Mouse (Mus musculus): ENCODE data around the gene Dysf.

Gene Dysf

DNA sequence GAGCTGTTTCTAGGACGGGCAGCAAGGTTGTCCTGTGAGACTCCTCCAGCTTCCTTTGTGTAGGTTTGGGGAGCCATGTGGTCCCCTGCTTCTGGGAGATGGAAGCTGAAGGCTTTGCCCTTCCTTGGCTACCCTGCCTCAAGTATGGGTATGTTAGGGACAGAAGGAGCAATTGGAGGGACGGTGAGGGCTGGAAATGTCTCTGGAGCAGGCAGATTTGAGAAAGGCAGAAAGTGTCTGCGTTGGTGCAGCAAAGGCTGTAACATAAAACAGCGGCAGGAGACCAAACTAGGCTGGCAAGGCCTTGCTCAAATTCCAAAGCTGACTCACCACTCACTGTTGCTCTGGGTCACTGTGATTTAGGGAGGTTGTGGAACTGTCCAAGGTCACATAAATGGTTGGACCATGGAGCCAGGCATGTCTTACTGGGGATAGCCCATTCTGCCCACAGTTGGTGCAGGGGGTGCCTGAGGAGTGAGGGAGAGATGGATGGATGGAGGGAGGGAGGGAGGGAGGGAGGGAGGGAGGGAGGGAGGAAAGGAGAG, 148.2 kb downstream of the Dysf start:
- DNase-seq (ENCODE audit: low read depth, low spot score), result no peak

- DNase-seq (ENCODE audit: low read depth, low spot score), result no peak
Observed at GRCm38 (mm10) chr6:84159046-84159445, 150.7 kb downstream of the Dysf start.

GRCm38 (mm10) chr6:84167612-84168011, 159.2 kb downstream of the Dysf start:
- no peak for DNase-seq (ENCODE audit: low read depth, low spot score)

- DNase-seq (ENCODE audit: low read depth, low spot score), result no peak
Observed at GRCm38 (mm10) chr6:84168571-84168970, 160.2 kb downstream of the Dysf start.

DNA sequence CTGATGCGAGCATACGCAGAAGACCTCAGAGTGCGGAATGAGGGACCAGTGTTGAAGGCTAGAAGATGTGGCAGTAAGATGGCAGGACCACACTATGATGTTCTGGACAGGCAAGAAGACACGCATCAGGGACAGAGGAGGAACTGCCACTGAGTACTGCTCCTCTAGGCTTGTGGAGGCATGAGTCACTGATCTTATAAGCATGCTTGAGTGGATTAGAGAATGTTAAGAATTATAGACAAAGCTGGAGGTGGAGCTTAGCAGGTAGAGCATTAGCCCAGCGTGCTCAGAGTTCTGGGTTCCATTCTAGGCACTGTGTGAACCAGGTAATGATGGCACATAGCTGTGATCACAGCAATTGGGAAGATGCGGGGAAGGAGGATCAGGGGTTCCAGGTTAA, 165.2 kb downstream of the Dysf start:
- no peak for DNase-seq (ENCODE audit: low read depth, low spot score)

DNA sequence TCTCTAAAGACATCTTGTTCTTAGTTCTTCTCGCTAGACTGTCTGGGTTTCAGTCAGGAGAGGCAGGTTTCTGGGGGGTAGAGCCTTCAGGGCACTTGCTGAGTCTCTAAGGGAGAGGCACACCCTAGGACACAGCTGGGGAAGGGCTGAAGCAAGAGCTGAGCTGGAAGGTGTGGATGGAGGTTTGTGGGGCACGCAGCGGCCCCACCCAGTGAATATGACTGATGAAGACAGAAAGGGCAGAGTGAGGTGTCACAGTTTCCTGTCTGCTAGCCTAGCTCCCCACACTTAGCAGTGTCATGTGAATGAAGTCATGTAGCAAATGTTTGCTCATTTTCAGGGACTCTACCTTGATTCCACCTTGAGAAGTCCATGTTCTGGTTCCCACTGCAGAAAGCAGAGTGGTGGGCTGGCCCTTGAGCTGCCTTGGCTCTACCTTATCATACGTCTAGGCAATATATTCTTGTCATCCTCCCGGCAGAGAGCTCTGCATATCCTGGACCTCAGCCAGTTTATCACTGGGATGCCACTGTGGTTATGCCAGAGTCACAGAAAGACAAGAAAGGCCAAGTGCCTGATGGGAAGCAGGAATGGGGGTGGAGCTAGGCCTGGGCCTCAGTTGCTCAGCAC, 170.5 kb downstream of the Dysf start:
- DNase-seq (ENCODE audit: low read depth, low spot score), result no peak

- DNase-seq (ENCODE audit: low read depth, low spot score), result no peak
Observed at GRCm38 (mm10) chr6:84181452-84181851, 173.1 kb downstream of the Dysf start.

- DNase-seq (ENCODE audit: low read depth, low spot score), result peak; percentile 26
Observed at GRCm38 (mm10) chr6:84191656-84192250, 183.4 kb downstream of the Dysf start.

DNA sequence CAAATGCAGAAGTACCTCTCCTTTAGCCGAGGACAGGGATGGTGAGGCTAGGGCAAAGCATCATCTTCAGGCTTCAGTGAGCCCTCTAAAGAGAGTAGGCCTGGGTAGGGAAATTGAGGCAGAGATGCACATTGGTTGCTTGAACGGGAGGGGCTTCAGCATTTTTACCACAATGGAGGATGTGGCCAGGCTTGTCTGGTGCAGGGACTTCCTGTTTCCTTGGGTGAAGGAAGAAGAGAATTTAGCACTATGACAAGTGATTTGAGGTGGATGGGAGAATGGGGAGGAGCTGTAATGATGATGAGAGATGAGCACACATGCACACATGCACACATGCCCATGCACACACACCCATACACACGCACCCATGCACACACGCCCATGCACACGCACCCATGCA, 188.1 kb downstream of the Dysf start:
- DNase-seq (ENCODE audit: low read depth, low spot score), result no peak

DNA sequence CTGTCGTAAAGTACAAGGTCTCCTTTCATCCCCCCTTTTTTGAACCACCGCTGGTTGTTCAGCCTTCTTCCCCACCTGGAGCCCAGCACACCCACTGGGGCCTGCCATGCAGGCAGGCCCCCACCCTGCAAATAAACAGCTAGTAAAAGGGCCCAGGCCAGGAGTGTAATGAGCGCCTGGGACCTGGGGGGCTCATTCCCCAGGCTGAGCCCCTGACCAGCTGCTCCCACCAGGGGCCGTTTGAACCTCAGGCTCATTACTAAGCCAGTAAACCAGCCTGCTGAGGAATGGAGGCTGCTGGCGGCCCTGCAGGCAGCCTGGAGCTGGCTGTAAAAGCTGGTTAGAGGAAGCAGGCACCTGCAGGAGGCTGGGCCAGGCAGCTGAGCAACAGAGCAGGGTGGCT, 189.4 kb downstream of the Dysf start:
- DNase-seq (ENCODE audit: low read depth, low spot score), result peak; percentile 36

DNA sequence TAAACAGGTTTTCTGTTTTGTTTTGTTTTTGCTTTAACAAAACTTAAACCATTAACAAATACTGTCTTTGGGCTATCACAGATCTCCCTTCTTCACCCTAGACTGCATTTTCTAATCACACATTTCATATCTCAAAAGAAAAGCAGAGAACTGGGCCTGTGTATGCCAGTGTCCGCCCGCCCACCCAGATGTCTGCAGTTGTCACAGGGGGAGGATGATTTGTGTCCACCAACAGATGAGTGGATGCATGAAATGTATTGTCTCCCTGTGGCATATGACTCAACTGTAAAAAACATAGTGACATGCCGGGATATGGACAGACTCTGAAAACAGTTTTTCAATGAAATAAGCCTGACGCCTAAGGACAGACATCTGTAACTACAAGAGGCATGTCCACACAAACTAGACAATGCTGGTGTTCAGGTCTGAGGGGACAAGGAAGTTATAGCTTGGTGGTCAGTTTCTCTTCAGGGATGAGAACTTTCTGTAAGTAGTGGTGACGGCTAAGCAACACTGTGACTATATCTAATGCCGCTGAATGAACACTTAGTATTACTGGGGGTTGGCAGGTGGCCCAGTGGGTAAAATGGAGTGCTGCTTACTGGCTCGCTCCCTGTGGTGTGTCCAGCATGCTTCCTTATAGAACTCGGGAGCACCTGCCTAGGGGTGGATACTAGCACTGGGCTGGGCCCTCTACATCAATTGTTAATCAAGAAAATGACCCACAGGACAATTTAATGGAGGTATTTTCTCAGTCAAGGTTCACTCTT, 193.5 kb downstream of the Dysf start:
- DNase-seq (ENCODE audit: low read depth, low spot score), result no peak

DNA sequence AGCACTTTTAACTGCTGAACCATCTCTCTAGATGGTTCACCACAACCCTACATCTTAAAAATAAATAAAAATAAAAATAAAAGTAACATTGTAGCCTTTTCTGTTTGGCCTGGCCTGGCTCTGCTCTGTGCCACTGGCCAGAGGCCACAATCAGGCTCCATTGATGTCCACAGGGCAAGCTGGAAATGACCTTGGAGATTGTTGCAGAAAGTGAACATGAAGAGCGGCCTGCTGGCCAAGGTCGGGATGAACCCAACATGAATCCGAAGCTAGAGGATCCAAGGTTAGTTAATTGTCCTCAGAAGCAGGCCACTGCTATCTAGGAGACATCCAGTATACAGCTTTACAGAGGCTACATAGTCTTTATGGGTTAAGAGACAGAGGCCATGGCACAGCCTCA, 197.2 kb downstream of the Dysf start:
- DNase-seq (ENCODE audit: low read depth, low spot score), result no peak

DNA sequence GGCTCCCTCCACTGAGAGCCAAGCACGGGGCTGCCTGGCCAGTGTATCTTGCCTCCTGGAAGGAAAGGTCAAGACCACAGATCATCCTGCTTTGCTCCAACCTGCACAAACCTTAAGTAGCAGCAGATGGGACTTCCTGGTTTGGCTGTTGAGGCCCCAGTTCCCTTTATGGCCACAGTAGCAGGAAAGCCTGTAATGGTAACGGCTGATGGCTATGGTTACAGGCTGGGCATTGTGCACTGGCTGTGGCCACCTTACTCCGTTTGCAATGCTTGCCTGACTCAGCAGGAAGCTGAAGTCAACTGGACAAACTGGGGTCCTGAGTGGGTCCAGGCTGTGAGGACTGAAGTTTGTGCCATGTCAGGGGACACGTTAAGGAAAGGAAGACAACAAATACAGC, 200.2 kb downstream of the Dysf start:
- DNase-seq (ENCODE audit: low read depth, low spot score), result no peak

GRCm38 (mm10) chr6:84209736-84210434, 201.5 kb downstream of the Dysf start:
- DNase-seq (ENCODE audit: low read depth, low spot score), result no peak

GRCm38 (mm10) chr6:84211473-84211872, 203.1 kb downstream of the Dysf start:
- DNase-seq (ENCODE audit: low read depth, low spot score), result no peak

DNA sequence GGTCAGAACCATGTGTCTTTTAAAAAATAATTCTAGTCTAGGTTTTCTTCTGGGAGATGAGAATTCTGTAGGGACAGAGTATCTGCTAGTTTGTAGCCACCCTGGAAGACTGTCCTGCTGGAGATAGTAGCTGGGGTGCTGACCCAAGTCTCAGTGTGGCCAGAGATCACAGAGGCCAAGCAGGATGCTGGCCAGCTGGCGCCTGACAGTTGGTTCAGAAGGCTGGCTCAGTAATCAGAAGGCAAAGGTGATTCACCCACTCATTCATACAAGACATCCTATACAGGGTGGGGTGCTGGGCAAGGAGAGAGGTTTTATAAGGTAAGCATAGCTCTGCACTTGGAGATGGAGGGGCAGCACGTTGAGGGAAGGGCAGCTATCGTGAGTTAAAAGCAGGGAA, 204.7 kb downstream of the Dysf start:
- DNase-seq (ENCODE audit: low read depth, low spot score), result no peak

DNA sequence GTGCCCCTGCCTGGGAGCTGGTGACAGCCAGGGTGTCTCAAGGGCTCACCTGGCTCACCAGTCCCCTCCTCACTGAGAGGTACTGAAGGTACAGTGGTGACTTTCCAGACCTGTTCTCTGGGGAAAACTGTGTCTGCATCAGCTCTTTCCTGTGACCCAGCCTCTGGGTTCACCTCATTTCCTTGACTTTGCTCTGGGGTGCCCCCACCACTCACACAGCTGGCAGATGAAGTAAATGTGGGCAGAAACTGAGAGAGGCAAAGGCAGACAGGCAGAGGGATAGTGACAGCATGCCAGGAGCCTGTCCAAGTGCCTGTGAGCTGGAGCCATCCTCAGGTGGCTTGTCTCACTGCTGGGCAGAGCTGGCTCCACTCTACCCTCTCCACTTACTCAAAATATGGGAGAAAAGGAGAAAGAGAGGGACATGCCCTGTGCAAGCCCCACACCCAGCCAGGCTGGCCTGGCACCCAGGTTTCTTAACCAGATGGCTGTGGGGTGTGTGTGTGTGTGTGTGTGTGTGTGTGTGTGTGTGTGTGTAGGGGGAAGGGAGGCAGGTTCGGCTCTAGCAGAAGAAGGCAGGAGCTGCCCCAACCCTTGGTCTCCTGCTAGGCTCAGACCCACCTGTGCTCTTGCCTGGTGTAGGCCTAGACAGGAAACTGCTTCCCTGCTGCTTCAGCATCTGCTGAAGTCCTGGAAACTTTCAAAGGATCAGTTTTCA, 209.0 kb downstream of the Dysf start:
- DNase-seq (ENCODE audit: low read depth, low spot score), result no peak

GRCm38 (mm10) chr6:84219119-84219518, 210.7 kb downstream of the Dysf start:
- DNase-seq (ENCODE audit: low read depth, low spot score), result no peak

GRCm38 (mm10) chr6:84224861-84225260, 216.5 kb downstream of the Dysf start:
- DNase-seq (ENCODE audit: low read depth, low spot score), result no peak

DNA sequence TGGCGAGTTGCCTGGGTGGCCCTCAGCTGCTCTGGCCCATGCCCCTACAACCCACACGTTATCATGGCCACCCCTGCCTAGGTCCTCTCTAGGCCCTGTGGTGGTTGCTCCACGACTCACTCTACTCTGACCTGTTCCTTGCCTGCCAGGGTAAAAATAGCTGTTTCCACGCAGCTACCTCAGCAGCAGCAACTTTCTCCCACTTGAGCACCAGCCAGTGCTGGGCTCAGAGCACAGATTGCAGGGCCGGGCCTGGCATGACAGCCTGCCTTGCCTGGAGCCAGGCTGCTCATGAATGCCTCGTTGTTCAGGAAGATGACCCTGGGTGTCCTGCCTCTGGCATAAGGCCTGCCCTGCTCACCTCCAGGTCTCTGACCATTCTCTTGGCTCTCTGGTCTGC, 217.2 kb downstream of the Dysf start:
- no peak for DNase-seq (ENCODE audit: low read depth, low spot score)

GRCm38 (mm10) chr6:84228196-84228595, 219.8 kb downstream of the Dysf start:
- no peak for DNase-seq (ENCODE audit: low read depth, low spot score)

Data from embryo, embryonic 11.5 days (tissue).